Mouse (Mus musculus): ENCODE data around the gene Sars2.

- TF ChIP-seq CTCF (IDR thresholded peaks at IDR 0.05; ENCODE audit: low read depth) = no peak
- no peak for TF ChIP-seq EP300 (IDR thresholded peaks at IDR 0.05; ENCODE audit: low read depth)
These were observed 454 bp upstream of the Sars2 start for GRCm38 (mm10) chr7:28741368-28741708.

Measured in liver, postnatal 0 days (tissue).